Mouse (Mus musculus): ENCODE measurements around the gene Ren1.

- no peak for TF ChIP-seq CTCF (IDR thresholded peaks at IDR 0.05; ENCODE audit: low read depth, low read length)
- no peak for TF ChIP-seq GATA1 (IDR thresholded peaks at IDR 0.05; ENCODE audit: borderline replicate concordance, low read length)
- TF ChIP-seq GATA2 (IDR thresholded peaks at IDR 0.05; ENCODE audit: borderline replicate concordance, low read depth, low read length) = no peak
These were observed 29.1 kb downstream of the Ren1 start for GRCm38 (mm10) chr1:133379254-133379985.
